In genomic region chr8:84184085-84185043, GRCm38 (mm10) we compare ENCODE assay signal across 8 mouse cellular contexts. TPM values are rescaled to one million over a fixed set of nuclear protein-coding genes. Genes with fewer than 3 reads are reported as not detected.
DNase-seq lines count a peak whose midpoint lies in the region; ATAC-seq and TF ChIP-seq lines count a peak whose summit lies in the region.

No protein-coding gene starts in this region.

- ATAC-seq in midbrain, embryonic 11.5 days (ENCODE audit: low FRiP score): no peak

- H3K4me3 ChIP-seq in kidney, adult 2 months (ENCODE audit: insufficient read depth, low read depth, low read length): peak overlapping the region; percentile 58
- H3K4me3 ChIP-seq in bone marrow, adult 2 months (replicated peaks; ENCODE audit: control insufficient read depth, low read depth, low read length): peak overlapping the region; percentile 48
- peak overlapping the region; percentile 91 for H3K4me3 ChIP-seq in hindbrain, embryonic 10.5 days
- H3K4me3 ChIP-seq in midbrain, embryonic 11.5 days (ENCODE audit: low read depth, low read length): peak overlapping the region; percentile 88

- 0 out of 2 replicates have a peak, but pooled peaks cover 5% of the 10 kb centered on the region for H3K9me3 ChIP-seq in hindbrain, embryonic 10.5 days
- H3K9me3 ChIP-seq in midbrain, embryonic 11.5 days (ENCODE audit: control insufficient read depth, low read length): no peaks in the 10 kb centered on the region

- no peak for TF ChIP-seq CTCF in kidney, adult 2 months (conservative IDR thresholded peaks at IDR 0.05; ENCODE audit: insufficient read depth, insufficient read length, low read depth, low read length)
- TF ChIP-seq CTCF in bone marrow, adult 2 months (IDR thresholded peaks at IDR 0.05; ENCODE audit: control insufficient read depth, insufficient read depth, low read length): no peak

- H3K4me1 ChIP-seq in kidney, adult 2 months (ENCODE audit: control insufficient read depth, insufficient read depth, low read length): no peaks in the 10 kb centered on the region; the same call in 1 of the 2 replicates
- H3K4me1 ChIP-seq in bone marrow, adult 2 months (ENCODE audit: control insufficient read depth, insufficient read depth, low read length): no peaks in the 10 kb centered on the region; the same call in 1 of the 2 replicates
- peaks cover 64% of the 10 kb centered on the region for H3K4me1 ChIP-seq in hindbrain, embryonic 10.5 days (replicated peaks)
- H3K4me1 ChIP-seq in midbrain, embryonic 11.5 days (ENCODE audit: control insufficient read depth, insufficient read depth, low read length): peaks cover 44% of the 10 kb centered on the region

- TF ChIP-seq POLR2A in kidney, adult 2 months (IDR thresholded peaks at IDR 0.05; ENCODE audit: low read depth, low read length): no peak
- TF ChIP-seq POLR2A in bone marrow, adult 2 months (IDR thresholded peaks at IDR 0.05; ENCODE audit: borderline replicate concordance, control insufficient read depth, low read depth, low read length): no peak

- peak overlapping the region; percentile 100 for H3K9ac ChIP-seq in midbrain, embryonic 11.5 days (ENCODE audit: low read length)

- peak overlapping the region; percentile 91 for H3K4me2 ChIP-seq in midbrain, embryonic 11.5 days

- 24% methylated on average over 21 of the region's 21 CpGs for WGBS in kidney, adult 2 months
- 19% methylated on average over 21 of the region's 21 CpGs for WGBS in bone marrow, adult 2 months
- 23% methylated on average over 21 of the region's 21 CpGs for WGBS in hindbrain, embryonic 10.5 days
- WGBS in midbrain, embryonic 11.5 days: 20% methylated on average over 21 of the region's 21 CpGs

- DNase-seq in kidney, adult 2 months: no peak
- DNase-seq in kidney, postnatal 10 days: no peak
- DNase-seq in hindbrain, embryonic 10.5 days (ENCODE audit: low spot score): no peak
- peak; percentile 88 for DNase-seq in midbrain, embryonic 11.5 days (ENCODE audit: low spot score, missing footprints)
- DNase-seq in Muller cell, postnatal 12 days (ENCODE audit: inconsistent ontology term): no peak
- no peak for DNase-seq in kidney, postnatal 4 days
- DNase-seq in cerebellum, postnatal 36 days: no peak

- H3K36me3 ChIP-seq in kidney, adult 2 months (ENCODE audit: control insufficient read depth, insufficient read depth, low read length): no peaks in the 10 kb centered on the region
- H3K36me3 ChIP-seq in hindbrain, embryonic 10.5 days: no peaks in the 10 kb centered on the region
- no peaks in the 10 kb centered on the region for H3K36me3 ChIP-seq in midbrain, embryonic 11.5 days (ENCODE audit: control insufficient read depth, insufficient read depth, low read length)

- no peaks in the 10 kb centered on the region for H3K27me3 ChIP-seq in kidney, adult 2 months (replicated peaks; ENCODE audit: control insufficient read depth, insufficient read depth, low read length)
- peaks cover 32% of the 10 kb centered on the region for H3K27me3 ChIP-seq in hindbrain, embryonic 10.5 days (ENCODE audit: insufficient read depth, poor library complexity, severe bottlenecking)
- H3K27me3 ChIP-seq in midbrain, embryonic 11.5 days (ENCODE audit: control insufficient read depth, insufficient read depth, low read length): peaks cover 8% of the 10 kb centered on the region; the same call in 1 of the 2 replicates

- no peak overlapping the region for H3K27ac ChIP-seq in kidney, adult 2 months (ENCODE audit: insufficient read depth, low read depth, low read length)
- H3K27ac ChIP-seq in bone marrow, adult 2 months (ENCODE audit: control insufficient read depth, insufficient read depth, low read depth, low read length, poor library complexity): no peak overlapping the region
- peak overlapping the region; percentile 100 for H3K27ac ChIP-seq in hindbrain, embryonic 10.5 days
- peak overlapping the region; percentile 80 for H3K27ac ChIP-seq in midbrain, embryonic 11.5 days (ENCODE audit: low read depth, low read length)

RNA-seq across cellular contexts. Expression of gene Nanos3, which starts 0.7 kb away (rescaled TPM):
- 0.99 and 1.4 TPM in 2 replicates for polyA plus RNA-seq in kidney, adult 2 months (2012; rRNA removed)
- polyA plus RNA-seq in bone marrow, adult 2 months (2011; ENCODE audit: insufficient read depth, insufficient read length, low replicate concordance, missing spikeins): 3.0 TPM in 1 of 2 replicates, not detected in the other
- polyA plus RNA-seq in hindbrain, embryonic 10.5 days (2016; fragmentation: Nextera tagmentation; extraction: Ambion mirVana): 2.5 and 6.8 TPM in 2 replicates
- 4.7 and 4.9 TPM in 2 replicates for polyA plus RNA-seq in midbrain, embryonic 11.5 days (2014; fragmentation: Nextera tagmentation; extraction: Ambion mirVana)

RNA-seq across cellular contexts. Expression of gene 4930432K21Rik, which starts 36.5 kb away (rescaled TPM):
- polyA plus RNA-seq in kidney, adult 2 months (2012; rRNA removed): 0.63 and 0.92 TPM in 2 replicates
- polyA plus RNA-seq in bone marrow, adult 2 months (2011; ENCODE audit: insufficient read depth, insufficient read length, low replicate concordance, missing spikeins): not detected in 2 replicates
- 2.1 TPM in 2 replicates for polyA plus RNA-seq in hindbrain, embryonic 10.5 days (2016; fragmentation: Nextera tagmentation; extraction: Ambion mirVana)
- polyA plus RNA-seq in midbrain, embryonic 11.5 days (2014; fragmentation: Nextera tagmentation; extraction: Ambion mirVana): 0.83 and 0.86 TPM in 2 replicates

RNA-seq across cellular contexts. Expression of gene Cc2d1a, which starts 36.6 kb away (rescaled TPM):
- polyA plus RNA-seq in kidney, adult 2 months (2012; rRNA removed): 24.1 and 26.0 TPM in 2 replicates
- polyA plus RNA-seq in bone marrow, adult 2 months (2011; ENCODE audit: insufficient read depth, insufficient read length, low replicate concordance, missing spikeins): 10.9 and 18.5 TPM in 2 replicates
- polyA plus RNA-seq in hindbrain, embryonic 10.5 days (2016; fragmentation: Nextera tagmentation; extraction: Ambion mirVana): 18.2 and 19.0 TPM in 2 replicates
- polyA plus RNA-seq in midbrain, embryonic 11.5 days (2014; fragmentation: Nextera tagmentation; extraction: Ambion mirVana): 7.6 and 8.9 TPM in 2 replicates

RNA-seq across cellular contexts. Expression of gene Zswim4, which starts 52.5 kb away (rescaled TPM):
- polyA plus RNA-seq in kidney, adult 2 months (2012; rRNA removed): 9.2 and 10.0 TPM in 2 replicates
- 2.0 and 4.0 TPM in 2 replicates for polyA plus RNA-seq in bone marrow, adult 2 months (2011; ENCODE audit: insufficient read depth, insufficient read length, low replicate concordance, missing spikeins)
- 36.9 and 53.5 TPM in 2 replicates for polyA plus RNA-seq in hindbrain, embryonic 10.5 days (2016; fragmentation: Nextera tagmentation; extraction: Ambion mirVana)
- 19.4 and 24.7 TPM in 2 replicates for polyA plus RNA-seq in midbrain, embryonic 11.5 days (2014; fragmentation: Nextera tagmentation; extraction: Ambion mirVana)

RNA-seq across cellular contexts. Expression of gene Podnl1, which starts 58.6 kb away (rescaled TPM):
- 0.48 and 0.67 TPM in 2 replicates for polyA plus RNA-seq in kidney, adult 2 months (2012; rRNA removed)
- polyA plus RNA-seq in bone marrow, adult 2 months (2011; ENCODE audit: insufficient read depth, insufficient read length, low replicate concordance, missing spikeins): 5.8 and 7.6 TPM in 2 replicates
- 0.13 TPM in 1 of 2 replicates, not detected in the other for polyA plus RNA-seq in hindbrain, embryonic 10.5 days (2016; fragmentation: Nextera tagmentation; extraction: Ambion mirVana)
- polyA plus RNA-seq in midbrain, embryonic 11.5 days (2014; fragmentation: Nextera tagmentation; extraction: Ambion mirVana): 0.25 and 0.32 TPM in 2 replicates

Comparison
In these comparisons a context has a peak if more than half of its experiments do, and no peak if none do; other contexts are left out.
1. H3K27ac ChIP-seq: peak in hindbrain, embryonic 10.5 days (single experiment) and midbrain, embryonic 11.5 days (single experiment); none in kidney, adult 2 months (single experiment) and bone marrow, adult 2 months (single experiment).
2. Peak in every context shown above with its lines, with median percentiles within 50 percentile points of each other: H3K4me3 ChIP-seq.